ENCODE assay signal across 23 mouse cellular contexts in genomic region chr6:95378349-95378748, GRCm38 (mm10). TPM values are rescaled to one million over a fixed set of nuclear protein-coding genes. Genes with fewer than 3 reads are reported as not detected.
DNase-seq lines count a peak whose midpoint lies in the region; ATAC-seq and TF ChIP-seq lines count a peak whose summit lies in the region.
"Had no signal": no experiment of that assay in that cellular context is flagged by ENCODE, and none has a peak within 500 bp of the region (broad histone marks: within the 10 kb centered on the region; RNA-seq: fewer than 3 reads in every experiment).

No protein-coding gene starts in this region.

- no peaks in the 10 kb centered on the region for H3K27me3 ChIP-seq in hindbrain, embryonic 13.5 days
- no peaks in the 10 kb centered on the region for H3K27me3 ChIP-seq in hindbrain, embryonic 12.5 days
- H3K27me3 ChIP-seq in midbrain, postnatal 0 days (ENCODE audit: insufficient read depth, low read length): no peaks in the 10 kb centered on the region
- H3K27me3 ChIP-seq in midbrain, embryonic 11.5 days (ENCODE audit: control insufficient read depth, insufficient read depth, low read length): no peaks in the 10 kb centered on the region
- no peaks in the 10 kb centered on the region for H3K27me3 ChIP-seq in neural tube, embryonic 13.5 days
- H3K27me3 ChIP-seq: forebrain, embryonic 12.5 days; heart, embryonic 12.5 days had no signal

- 60% methylated on average over 4 of the region's 4 CpGs for WGBS in hindbrain, embryonic 13.5 days
- 77% methylated on average over 4 of the region's 4 CpGs for WGBS in hindbrain, embryonic 12.5 days
- WGBS in midbrain, postnatal 0 days: 73% methylated on average over 4 of the region's 4 CpGs
- 83% methylated on average over 4 of the region's 4 CpGs for WGBS in midbrain, embryonic 11.5 days
- 33% methylated on average over 4 of the region's 4 CpGs for WGBS in neural tube, embryonic 13.5 days

- no peak overlapping the region for H3K9ac ChIP-seq in hindbrain, embryonic 13.5 days
- no peak overlapping the region for H3K9ac ChIP-seq in hindbrain, embryonic 12.5 days
- H3K9ac ChIP-seq in midbrain, postnatal 0 days (replicated peaks; ENCODE audit: low read length, poor library complexity, severe bottlenecking): no peak overlapping the region
- no peak overlapping the region for H3K9ac ChIP-seq in midbrain, embryonic 11.5 days (ENCODE audit: low read length)
- H3K9ac ChIP-seq in neural tube, embryonic 13.5 days: no peak overlapping the region
- H3K9ac ChIP-seq: embryonic facial prominence, embryonic 13.5 days; forebrain, embryonic 12.5 days; heart, embryonic 12.5 days had no signal

- no peak for TF ChIP-seq CTCF in midbrain, postnatal 0 days (IDR thresholded peaks at IDR 0.05)

- no peaks in the 10 kb centered on the region for H3K36me3 ChIP-seq in hindbrain, embryonic 13.5 days
- no peaks in the 10 kb centered on the region for H3K36me3 ChIP-seq in hindbrain, embryonic 12.5 days
- no peaks in the 10 kb centered on the region for H3K36me3 ChIP-seq in midbrain, postnatal 0 days (ENCODE audit: insufficient read depth, low read length)
- H3K36me3 ChIP-seq in midbrain, embryonic 11.5 days (ENCODE audit: control insufficient read depth, insufficient read depth, low read length): no peaks in the 10 kb centered on the region
- H3K36me3 ChIP-seq in neural tube, embryonic 13.5 days: no peaks in the 10 kb centered on the region
- H3K36me3 ChIP-seq: embryonic facial prominence, embryonic 13.5 days; forebrain, embryonic 12.5 days; heart, embryonic 12.5 days had no signal

- ATAC-seq in hindbrain, embryonic 13.5 days (ENCODE audit: low FRiP score): no peak
- no peak for ATAC-seq in hindbrain, embryonic 12.5 days (ENCODE audit: low FRiP score)
- ATAC-seq in midbrain, postnatal 0 days (ENCODE audit: low FRiP score): no peak
- ATAC-seq in midbrain, embryonic 11.5 days (ENCODE audit: low FRiP score): no peak
- peak; percentile 92 for ATAC-seq in neural tube, embryonic 13.5 days (ENCODE audit: low read depth)
- no peak for ATAC-seq in megakaryocyte progenitor cell, adult 5-6 weeks (replicated peaks; ENCODE audit: poor library complexity)
- ATAC-seq: forebrain, embryonic 16.5 days; inflammation-experienced regulatory T-cells, adult 6 months had no signal

- DNase-seq in midbrain, postnatal 0 days (ENCODE audit: low spot score): peak; percentile 48
- no peak for DNase-seq in midbrain, embryonic 11.5 days (ENCODE audit: low spot score, missing footprints)
- DNase-seq: adrenal gland, postnatal 14 days; cerebellum, adult 18-20 months; cerebellum, adult 9-11 months; cerebellum, postnatal 36 days; gastrocnemius, postnatal 10 days had no signal

- peaks cover 5% of the 10 kb centered on the region for H3K4me1 ChIP-seq in hindbrain, embryonic 13.5 days (replicated peaks)
- H3K4me1 ChIP-seq in hindbrain, embryonic 12.5 days: no peaks in the 10 kb centered on the region
- H3K4me1 ChIP-seq in midbrain, postnatal 0 days (ENCODE audit: insufficient read depth, low read length): no peaks in the 10 kb centered on the region
- H3K4me1 ChIP-seq in midbrain, embryonic 11.5 days (ENCODE audit: control insufficient read depth, insufficient read depth, low read length): no peaks in the 10 kb centered on the region
- H3K4me1 ChIP-seq in neural tube, embryonic 13.5 days (replicated peaks): peaks cover 28% of the 10 kb centered on the region
- H3K4me1 ChIP-seq: embryonic facial prominence, embryonic 13.5 days; forebrain, embryonic 12.5 days; heart, embryonic 12.5 days had no signal

- H3K4me3 ChIP-seq in hindbrain, embryonic 13.5 days: no peak overlapping the region
- H3K4me3 ChIP-seq in hindbrain, embryonic 12.5 days: no peak overlapping the region
- H3K4me3 ChIP-seq in midbrain, postnatal 0 days (ENCODE audit: low read depth, low read length): no peak overlapping the region
- no peak overlapping the region for H3K4me3 ChIP-seq in midbrain, embryonic 11.5 days (ENCODE audit: low read depth, low read length)
- no peak overlapping the region for H3K4me3 ChIP-seq in neural tube, embryonic 13.5 days
- H3K4me3 ChIP-seq: embryonic facial prominence, embryonic 13.5 days; forebrain, embryonic 12.5 days; heart, embryonic 12.5 days had no signal

- H3K9me3 ChIP-seq in hindbrain, embryonic 13.5 days: no peaks in the 10 kb centered on the region
- no peaks in the 10 kb centered on the region for H3K9me3 ChIP-seq in hindbrain, embryonic 12.5 days (replicated peaks)
- H3K9me3 ChIP-seq in midbrain, postnatal 0 days (ENCODE audit: low read length): no peaks in the 10 kb centered on the region
- H3K9me3 ChIP-seq in midbrain, embryonic 11.5 days (ENCODE audit: control insufficient read depth, low read length): no peaks in the 10 kb centered on the region
- no peaks in the 10 kb centered on the region for H3K9me3 ChIP-seq in neural tube, embryonic 13.5 days
- H3K9me3 ChIP-seq: embryonic facial prominence, embryonic 13.5 days; forebrain, embryonic 12.5 days; heart, embryonic 12.5 days had no signal

- no peak overlapping the region for H3K4me2 ChIP-seq in hindbrain, embryonic 13.5 days
- no peak overlapping the region for H3K4me2 ChIP-seq in hindbrain, embryonic 12.5 days (replicated peaks)
- no peak overlapping the region for H3K4me2 ChIP-seq in midbrain, postnatal 0 days (ENCODE audit: low read depth, low read length, poor library complexity, severe bottlenecking)
- no peak overlapping the region for H3K4me2 ChIP-seq in midbrain, embryonic 11.5 days
- H3K4me2 ChIP-seq in neural tube, embryonic 13.5 days: no peak overlapping the region
- H3K4me2 ChIP-seq: embryonic facial prominence, embryonic 13.5 days; forebrain, embryonic 12.5 days; heart, embryonic 12.5 days had no signal

- peak overlapping the region; percentile 30; the same call in 1 of the 2 replicates for H3K27ac ChIP-seq in hindbrain, embryonic 13.5 days
- no peak overlapping the region for H3K27ac ChIP-seq in hindbrain, embryonic 12.5 days
- H3K27ac ChIP-seq in midbrain, postnatal 0 days (ENCODE audit: low read depth, low read length): no peak overlapping the region
- no peak overlapping the region for H3K27ac ChIP-seq in midbrain, embryonic 11.5 days (ENCODE audit: low read depth, low read length)
- H3K27ac ChIP-seq in neural tube, embryonic 13.5 days (replicated peaks): peak overlapping the region; percentile 81
- H3K27ac ChIP-seq: embryonic facial prominence, embryonic 13.5 days; forebrain, embryonic 12.5 days had no signal

RNA-seq across cellular contexts. Expression of gene Gm10234, which starts 56.4 kb away (rescaled TPM):
- polyA plus RNA-seq in hindbrain, embryonic 13.5 days (2015; fragmentation: Nextera tagmentation; extraction: Ambion mirVana): not detected in 2 replicates
- polyA plus RNA-seq in hindbrain, embryonic 12.5 days (2016; fragmentation: Nextera tagmentation; extraction: Ambion mirVana): not detected in 2 replicates
- total RNA-seq in midbrain, postnatal 0 days (2014; rRNA removed): not detected in 2 replicates
- polyA plus RNA-seq in midbrain, postnatal 0 days (2015; fragmentation: Nextera tagmentation; extraction: Ambion mirVana): not detected in 2 replicates
- not detected in 2 replicates for polyA plus RNA-seq in midbrain, embryonic 11.5 days (2014; fragmentation: Nextera tagmentation; extraction: Ambion mirVana)
- polyA plus RNA-seq in neural tube, embryonic 13.5 days (2015; fragmentation: Nextera tagmentation; extraction: Ambion mirVana): not detected in 2 replicates
- total RNA-seq in megakaryocyte progenitor cell, adult 5-6 weeks (2015): not detected in 2 replicates
- not detected in 2 replicates for total RNA-seq in megakaryocyte progenitor cell, adult 5-6 weeks (2017)
- total RNA-seq: adrenal gland, postnatal 14 days; ES-E14; gastrocnemius, postnatal 10 days; gastrocnemius, postnatal 4 days; heart, adult 8-10 months; heart, postnatal 25 days had no signal
- polyA plus RNA-seq: embryonic facial prominence, embryonic 13.5 days; forebrain, embryonic 12.5 days; forebrain, embryonic 16.5 days; frontal cortex, adult 2 months; heart, embryonic 12.5 days; heart, embryonic 16.5 days; hindbrain, embryonic 11.5 days; inflammation-experienced regulatory T-cells, adult 6 months had no signal

Comparison
In these comparisons a context has a peak if more than half of its experiments do, and no peak if none do; other contexts are left out.
1. H3K27ac ChIP-seq: peak in hindbrain, embryonic 13.5 days (single experiment) and neural tube, embryonic 13.5 days (single experiment); none in hindbrain, embryonic 12.5 days (single experiment), midbrain, postnatal 0 days (single experiment) and midbrain, embryonic 11.5 days (single experiment).